Mouse (Mus musculus) G1E-ER4 (cell line): ENCODE results near the gene Usp46. TPM values are rescaled to one million over a fixed set of nuclear protein-coding genes. Genes with fewer than 3 reads are reported as not detected.

Experiments used
- GATA1 ChIP-seq: IDR thresholded peaks from one replicate; pipeline ENCODE4 v1.8.0; 2012; ENCODE audit warnings: low read length, inconsistent platforms
- polyA plus RNA-seq: library from polyadenylated mRNA; stranded (reverse); fragments of >175 nt; gene quantifications from 2 replicates; pipeline ENCODE4 v1.2.3, GENCODE M21; 2012

Usp46 gene
- polyA plus RNA-seq, 1 experiment = 3.2 TPM

DNA sequence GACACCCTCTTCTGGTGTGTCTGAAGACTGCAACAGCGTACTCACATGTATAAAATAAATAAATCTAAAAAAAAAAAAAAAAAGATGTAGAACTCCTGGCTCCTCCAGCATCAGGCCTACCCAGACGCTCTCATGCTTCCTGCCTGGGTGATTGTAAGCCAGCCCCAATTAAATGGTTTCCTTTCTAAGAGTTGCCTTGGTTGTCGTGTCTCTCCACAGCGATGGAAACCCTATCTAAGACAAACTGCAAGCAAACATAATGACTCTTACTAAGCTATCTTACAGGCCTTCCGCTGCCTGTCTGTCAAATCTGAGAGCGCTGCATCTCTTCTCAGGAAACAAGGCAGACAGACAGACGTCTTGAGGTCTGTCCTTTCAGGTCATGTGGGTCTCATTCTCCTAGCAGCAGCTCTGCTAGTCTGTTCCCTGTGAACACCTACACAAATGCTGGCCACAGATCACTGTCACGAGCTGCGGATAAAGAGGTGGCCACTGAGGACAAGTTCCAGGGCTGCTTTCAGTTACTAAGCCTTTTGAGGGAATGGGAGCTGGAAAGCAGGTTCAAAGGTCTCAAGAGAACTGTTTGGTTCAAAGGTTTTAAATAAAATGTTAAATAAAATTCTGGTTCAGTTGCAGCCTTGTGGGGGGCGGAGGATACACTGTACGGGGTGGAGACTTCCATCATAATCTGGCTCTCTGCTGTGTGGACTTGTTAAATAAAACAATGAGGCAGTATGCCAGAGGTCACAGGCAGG lies 10.8 kb upstream of the Usp46 start:
- TF ChIP-seq GATA1 = no peak

DNA sequence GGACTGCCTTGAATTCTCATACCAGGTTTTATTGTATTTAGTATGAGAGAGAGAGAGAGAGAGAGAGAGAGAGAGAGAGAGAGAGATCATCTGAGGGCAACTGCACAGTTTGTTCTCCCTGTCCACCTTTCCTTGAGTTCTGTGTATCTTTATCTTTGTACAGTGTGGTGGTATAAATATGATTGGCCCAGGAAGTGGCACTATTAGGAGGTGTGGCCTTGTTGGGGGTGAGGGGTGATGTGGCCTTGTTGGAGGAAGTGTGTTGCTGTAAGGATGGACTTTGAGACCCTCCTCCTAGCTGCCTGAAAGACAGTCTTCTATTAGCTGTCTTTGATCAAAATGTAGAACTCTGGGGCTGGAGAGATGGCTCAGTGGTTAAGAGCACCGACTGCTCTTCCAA lies 10.2 kb upstream of the Usp46 start:
- TF ChIP-seq GATA1 = no peak

GRCm38 (mm10) chr5:74077959-74078358 lies 9.7 kb upstream of the Usp46 start:
- TF ChIP-seq GATA1 = no peak

GRCm38 (mm10) chr5:74076759-74077158 lies 8.5 kb upstream of the Usp46 start:
- no peak for TF ChIP-seq GATA1

GRCm38 (mm10) chr5:74068714-74069321 lies 587 bp upstream of the Usp46 start:
- no peak for TF ChIP-seq GATA1

DNA sequence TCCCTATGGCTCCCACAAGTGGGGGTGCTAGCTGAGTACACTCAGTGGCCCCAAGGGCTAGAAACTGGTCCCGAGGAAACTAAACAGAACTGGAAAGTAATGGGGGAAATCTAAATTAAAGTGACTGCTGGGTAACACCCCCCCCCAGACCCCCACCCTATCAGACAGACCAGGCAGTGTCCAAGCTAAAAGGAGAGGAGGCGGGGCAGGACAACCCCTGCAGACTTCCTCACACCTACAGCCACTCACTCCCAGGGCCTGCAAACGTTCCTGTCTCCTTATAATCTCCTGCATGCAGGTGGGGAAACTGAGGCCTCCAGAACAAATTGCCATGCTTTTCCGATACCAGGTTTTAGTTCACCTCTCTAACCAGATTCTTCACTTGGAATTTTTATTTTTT lies 885 bp downstream of the Usp46 start:
- no peak for TF ChIP-seq GATA1

- TF ChIP-seq GATA1 = no peak
Measured at GRCm38 (mm10) chr5:74066416-74067115, 1.7 kb downstream of the Usp46 start.

DNA sequence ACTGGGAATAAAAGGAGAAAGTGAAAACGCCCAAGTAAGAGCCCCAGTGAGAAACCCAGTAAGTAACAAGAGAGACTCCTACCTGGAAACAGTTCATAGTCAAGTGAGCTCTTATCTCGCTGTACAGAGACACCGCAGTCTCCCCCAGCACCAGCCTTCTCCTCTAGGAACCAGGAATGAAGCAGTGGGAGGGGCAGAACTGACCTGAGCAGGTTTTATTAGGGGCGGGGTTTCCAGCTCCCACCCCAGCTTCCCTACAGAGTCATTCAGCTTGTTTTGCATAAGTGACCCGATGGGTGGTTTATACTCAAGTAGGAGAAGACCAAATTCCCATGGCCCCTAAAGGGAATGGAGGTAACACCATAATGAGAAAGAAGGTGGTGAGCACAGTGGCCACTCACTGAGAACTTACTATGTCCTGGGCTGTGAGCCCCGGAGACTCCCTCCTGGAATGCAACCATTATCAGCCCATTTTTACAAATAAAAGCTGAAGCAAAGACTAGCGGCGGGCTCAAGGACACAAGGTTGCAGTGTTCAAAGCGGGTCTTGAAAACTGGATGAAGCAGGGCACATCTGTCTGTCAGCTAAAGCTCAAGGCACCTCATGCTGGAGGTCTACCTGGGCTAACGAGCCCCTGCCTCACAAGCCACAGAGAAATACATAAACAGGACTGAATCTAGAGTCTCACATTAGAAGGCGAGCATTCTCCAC lies 2.5 kb downstream of the Usp46 start:
- no peak for TF ChIP-seq GATA1

- TF ChIP-seq GATA1 = peak; percentile 58
Measured at GRCm38 (mm10) chr5:74064844-74065243, 3.4 kb downstream of the Usp46 start.

DNA sequence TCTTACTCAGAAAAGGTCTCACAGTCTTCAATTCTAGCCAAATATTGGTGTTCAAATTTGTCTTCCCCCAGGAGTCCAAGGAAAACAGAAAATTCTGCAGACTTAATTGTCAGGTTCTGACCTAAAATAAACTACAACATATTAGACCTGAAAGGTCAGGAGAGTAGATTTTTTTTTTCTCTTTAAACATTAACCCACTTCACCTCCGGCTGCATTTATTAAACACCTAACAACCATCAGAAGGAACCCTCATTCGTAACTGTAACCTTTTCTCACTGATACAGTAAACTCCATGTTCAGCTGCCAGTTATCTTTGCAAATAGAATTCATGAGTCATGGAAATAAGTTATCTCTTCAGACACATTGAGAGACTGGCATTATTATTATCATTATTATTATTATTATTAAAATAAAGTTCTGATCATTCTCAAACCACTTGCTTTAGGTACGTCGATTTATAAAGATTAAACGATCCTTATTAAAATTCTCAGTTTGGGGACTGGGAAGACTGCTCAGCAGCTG lies 4.9 kb downstream of the Usp46 start:
- TF ChIP-seq GATA1 = peak; percentile 35

GRCm38 (mm10) chr5:74062266-74062665 lies 6.0 kb downstream of the Usp46 start:
- TF ChIP-seq GATA1 = no peak

DNA sequence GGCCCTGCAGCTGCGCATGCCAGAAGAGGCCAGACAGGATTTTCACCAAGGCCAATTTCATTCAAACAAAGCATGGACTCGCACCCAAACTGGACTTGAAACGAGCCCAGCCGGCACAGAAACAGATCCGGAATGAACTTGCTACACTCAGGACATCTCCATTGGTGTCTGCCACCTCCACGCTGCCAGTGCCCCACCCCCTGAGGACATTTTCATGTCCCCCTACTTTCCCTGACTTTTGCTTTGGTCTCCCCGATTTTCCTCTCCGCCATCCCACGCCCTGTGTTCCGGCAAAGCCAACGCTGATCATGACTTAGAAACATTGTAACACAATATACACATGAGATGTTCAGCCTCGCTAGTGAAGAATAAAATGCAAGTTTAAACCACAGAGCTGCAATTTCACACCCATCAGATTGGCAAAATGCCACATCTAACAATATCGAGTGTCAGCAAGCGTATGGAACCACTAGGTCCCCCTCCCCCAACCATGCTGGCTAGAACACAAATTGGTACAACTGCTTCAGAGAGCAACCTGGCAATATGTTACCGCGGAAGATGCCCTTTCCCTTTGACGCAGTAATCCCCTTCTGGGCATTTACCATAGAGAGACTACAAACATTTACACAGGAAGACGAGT lies 6.7 kb downstream of the Usp46 start:
- TF ChIP-seq GATA1 = no peak

DNA sequence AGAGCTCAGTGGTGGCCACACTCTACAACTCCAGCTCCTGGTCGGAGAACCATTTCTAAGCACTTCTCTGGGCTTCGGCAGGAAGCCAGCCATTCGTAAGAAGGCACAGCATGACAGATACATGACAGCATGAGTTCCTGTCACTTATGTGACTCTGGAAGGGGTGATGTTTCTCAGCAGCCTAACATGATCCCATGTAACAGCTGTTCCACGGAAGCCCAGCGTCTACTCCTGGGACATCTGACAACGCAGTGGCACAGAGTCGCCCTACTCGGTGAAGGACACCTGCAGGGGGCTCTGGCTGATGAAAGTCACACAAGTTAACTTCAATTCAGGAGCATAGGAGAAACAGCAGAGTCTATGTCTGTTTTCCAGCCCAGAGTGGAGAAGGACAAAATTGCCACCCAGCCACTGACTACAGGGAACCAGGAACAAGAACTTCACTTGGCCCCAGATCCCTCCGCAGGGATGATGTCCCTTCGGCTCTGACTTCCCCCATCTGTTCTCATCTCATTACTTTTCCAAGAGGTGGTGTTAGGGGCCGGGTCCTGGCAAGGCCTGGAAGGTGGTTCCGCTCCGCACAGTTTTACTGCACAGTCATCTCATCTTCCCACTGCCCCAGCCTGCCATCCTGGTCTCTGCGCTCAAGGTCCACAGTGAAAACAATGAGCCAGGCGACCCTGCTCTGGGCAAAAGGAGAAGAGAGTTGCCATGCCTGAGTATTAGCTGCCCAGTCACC lies 15.9 kb downstream of the Usp46 start:
- TF ChIP-seq GATA1 = no peak

GRCm38 (mm10) chr5:74051394-74052170 lies 16.6 kb downstream of the Usp46 start:
- TF ChIP-seq GATA1 = no peak
